Mouse (Mus musculus): ENCODE measurements at regions not wholly inside any gene's neighbourhood (a gene's known extent, or its start where the extent isn't known, plus 50 kb on each side); places are given as distances from the start of the nearest gene placed in this dataset.

DNA sequence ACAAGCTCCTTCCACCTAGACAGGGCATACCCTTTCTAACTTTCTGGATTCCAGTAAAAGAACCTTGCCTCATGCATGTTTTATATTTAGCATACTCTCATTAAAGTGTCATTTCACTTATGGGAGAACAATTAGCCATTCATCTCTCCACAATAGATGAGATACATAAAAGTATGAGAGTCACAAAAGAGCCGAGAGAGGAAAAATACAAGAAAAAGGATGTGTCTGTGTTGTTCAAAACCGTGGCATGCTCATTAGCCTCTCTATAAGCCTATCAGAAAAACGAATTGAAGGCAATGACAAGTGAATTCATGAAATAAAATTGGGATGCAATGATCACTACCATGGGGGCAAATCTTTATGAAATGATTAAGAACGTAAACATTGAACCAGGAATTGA, 299.9 kb upstream of the Nbea start:
- Histone ChIP-seq H3K27ac (ENCODE audit: low read depth, low read length) (no peak overlapping the region), H3K27me3 (ENCODE audit: control insufficient read depth, insufficient read depth, low read length) (no peaks in the 10 kb centered on the region)
- ATAC-seq (ENCODE audit: low FRiP score, low TSS enrichment), result no peak

DNA sequence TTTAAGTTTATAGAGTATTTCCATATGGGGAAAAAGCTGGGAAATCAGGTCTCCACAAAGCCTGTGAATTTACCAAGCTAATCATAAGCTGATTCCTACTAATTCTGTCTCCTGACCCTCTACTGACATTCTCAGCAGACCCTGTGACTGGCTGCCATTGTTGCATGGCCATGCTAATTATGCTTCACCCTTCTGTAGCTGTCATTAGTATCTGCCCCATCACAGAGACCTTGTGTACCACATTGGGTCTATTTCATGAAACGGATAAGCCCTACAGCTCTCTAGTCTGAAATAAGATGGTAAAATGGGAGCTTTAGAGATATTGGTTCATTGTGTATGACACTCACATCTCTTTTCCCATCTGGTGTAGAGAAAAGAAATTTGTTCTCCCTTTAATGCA, 296.0 kb upstream of the Nbea start:
- H3K9me3 ChIP-seq (ENCODE audit: control insufficient read depth, low read length), result no peaks in the 10 kb centered on the region
- no peak for ATAC-seq (ENCODE audit: low FRiP score, low TSS enrichment)
- H3K36me3 ChIP-seq (ENCODE audit: control insufficient read depth, insufficient read depth, low read length), result no peaks in the 10 kb centered on the region
- H3K4me2 ChIP-seq (replicated peaks; ENCODE audit: low read depth, low read length), result no peak overlapping the region
- no peak overlapping the region for H3K4me3 ChIP-seq (ENCODE audit: low read length)
- H3K27me3 ChIP-seq (ENCODE audit: control insufficient read depth, insufficient read depth, low read length), result no peaks in the 10 kb centered on the region
- no peak overlapping the region for H3K27ac ChIP-seq (ENCODE audit: low read depth, low read length)
- WGBS, result 88% methylated on average over 1 of the region's 1 CpGs
- no peak overlapping the region for H3K9ac ChIP-seq (ENCODE audit: low read depth, low read length)
- no peaks in the 10 kb centered on the region for H3K4me1 ChIP-seq (ENCODE audit: control insufficient read depth, insufficient read depth, low read length)

More for the DNA sequence above, 299.9 kb upstream of the Nbea start:
- H3K9me3 ChIP-seq (ENCODE audit: control insufficient read depth, low read length), result no peaks in the 10 kb centered on the region
- H3K4me1 ChIP-seq (ENCODE audit: control insufficient read depth, insufficient read depth, low read length), result no peaks in the 10 kb centered on the region
- no peak overlapping the region for H3K9ac ChIP-seq (ENCODE audit: low read depth, low read length)
- no peak overlapping the region for H3K4me2 ChIP-seq (replicated peaks; ENCODE audit: low read depth, low read length)
- no peak overlapping the region for H3K4me3 ChIP-seq (ENCODE audit: low read length)
- WGBS, result 90% methylated on average over 4 of the region's 4 CpGs
- no peaks in the 10 kb centered on the region for H3K36me3 ChIP-seq (ENCODE audit: control insufficient read depth, insufficient read depth, low read length)

DNA sequence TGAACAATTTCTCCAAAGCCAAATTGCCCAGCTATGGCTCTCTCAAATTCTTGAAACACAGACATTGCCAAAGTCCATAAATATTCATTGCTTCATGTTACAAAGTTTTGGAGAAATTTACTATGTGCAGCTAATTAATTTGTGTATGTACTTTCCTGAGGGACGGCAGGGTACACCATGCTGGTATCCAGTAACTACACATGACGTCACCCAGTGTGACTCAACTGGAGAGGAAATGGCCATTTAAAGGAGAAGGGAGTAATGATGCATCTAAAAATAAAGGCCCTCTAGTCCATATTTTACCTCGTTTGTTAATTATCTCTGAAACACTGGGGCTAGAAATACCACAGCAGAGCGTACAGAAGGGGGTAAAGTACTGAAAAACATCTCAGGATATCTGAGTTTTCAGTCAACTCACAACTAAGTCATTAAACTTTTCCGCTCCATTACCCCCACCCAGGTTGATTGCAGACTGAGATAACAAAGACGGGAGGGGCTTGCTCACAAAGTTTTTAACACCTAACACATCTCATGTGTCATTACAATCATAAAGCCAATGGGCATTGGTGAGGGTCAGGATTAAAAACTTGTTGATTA, 295.1 kb upstream of the Nbea start:
- WGBS, result 19% methylated on average over 6 of the region's 6 CpGs
- Histone ChIP-seq H3K9ac (ENCODE audit: low read depth, low read length) (no peak overlapping the region), H3K36me3 (ENCODE audit: control insufficient read depth, insufficient read depth, low read length) (no peaks in the 10 kb centered on the region), H3K4me1 (ENCODE audit: control insufficient read depth, insufficient read depth, low read length) (no peaks in the 10 kb centered on the region), H3K27ac (ENCODE audit: low read depth, low read length) (no peak overlapping the region), H3K4me3 (ENCODE audit: low read length) (no peak overlapping the region), H3K27me3 (ENCODE audit: control insufficient read depth, insufficient read depth, low read length) (no peaks in the 10 kb centered on the region), H3K4me2 (replicated peaks; ENCODE audit: low read depth, low read length) (no peak overlapping the region), H3K9me3 (ENCODE audit: control insufficient read depth, low read length) (no peaks in the 10 kb centered on the region)
- no peak for ATAC-seq (ENCODE audit: low FRiP score, low TSS enrichment)

DNA sequence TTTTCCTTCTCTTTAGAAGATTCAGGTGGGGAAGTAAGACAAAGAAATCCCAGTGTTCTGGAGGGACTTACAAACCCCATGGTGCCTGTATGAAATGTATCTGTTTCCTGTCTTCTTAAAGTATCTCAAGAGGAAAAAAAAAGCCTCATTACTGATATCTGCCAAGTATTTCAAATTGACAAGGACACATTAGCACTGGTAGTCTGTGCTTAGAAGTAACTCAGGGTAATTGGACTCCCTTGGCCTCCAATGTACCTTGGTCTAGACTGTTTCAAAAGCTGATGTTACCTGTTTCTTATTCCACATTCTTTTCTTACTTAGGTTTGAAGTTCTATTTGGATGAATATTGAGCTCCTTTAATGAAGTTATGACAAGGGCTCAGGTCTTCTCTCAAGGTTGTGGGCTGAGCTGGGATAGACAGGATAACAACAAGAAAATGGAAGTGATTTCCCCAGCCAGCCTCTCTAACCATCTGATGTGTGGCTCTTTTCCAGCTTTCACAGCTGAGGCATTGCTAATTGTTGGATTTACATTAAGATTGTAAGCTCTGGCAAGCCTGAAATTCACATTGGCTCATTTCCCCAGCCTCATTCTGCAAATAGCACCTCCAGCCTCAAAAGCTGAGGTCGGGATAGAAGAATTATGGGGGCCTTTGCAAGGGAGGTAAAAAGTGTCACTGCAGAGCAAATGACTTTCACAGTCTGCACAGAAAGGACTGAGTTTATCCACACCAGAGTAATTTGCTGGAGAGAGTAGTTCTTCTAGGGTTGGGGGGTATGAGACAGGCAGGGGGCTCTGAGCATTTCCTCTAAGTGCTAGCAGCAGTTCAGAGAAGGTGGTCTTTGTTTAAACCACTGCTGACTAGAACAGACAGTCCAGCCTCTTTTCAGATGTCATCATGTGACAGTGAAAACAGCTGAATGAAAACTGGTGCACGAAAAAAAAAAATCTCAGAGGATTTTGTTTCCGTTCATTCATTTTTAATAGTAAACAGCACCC, 292.3 kb upstream of the Nbea start:
- 44% methylated on average over 3 of the region's 3 CpGs for WGBS
- no peak overlapping the region for H3K27ac ChIP-seq (ENCODE audit: low read depth, low read length)
- ATAC-seq (ENCODE audit: low FRiP score, low TSS enrichment), result no peak
- no peak overlapping the region for H3K4me3 ChIP-seq (ENCODE audit: low read length)
- no peaks in the 10 kb centered on the region for H3K9me3 ChIP-seq (ENCODE audit: control insufficient read depth, low read length)
- H3K36me3 ChIP-seq (ENCODE audit: control insufficient read depth, insufficient read depth, low read length), result no peaks in the 10 kb centered on the region
- no peaks in the 10 kb centered on the region for H3K4me1 ChIP-seq (ENCODE audit: control insufficient read depth, insufficient read depth, low read length)
- no peak overlapping the region for H3K4me2 ChIP-seq (replicated peaks; ENCODE audit: low read depth, low read length)
- H3K9ac ChIP-seq (ENCODE audit: low read depth, low read length), result no peak overlapping the region
- H3K27me3 ChIP-seq (ENCODE audit: control insufficient read depth, insufficient read depth, low read length), result no peaks in the 10 kb centered on the region

DNA sequence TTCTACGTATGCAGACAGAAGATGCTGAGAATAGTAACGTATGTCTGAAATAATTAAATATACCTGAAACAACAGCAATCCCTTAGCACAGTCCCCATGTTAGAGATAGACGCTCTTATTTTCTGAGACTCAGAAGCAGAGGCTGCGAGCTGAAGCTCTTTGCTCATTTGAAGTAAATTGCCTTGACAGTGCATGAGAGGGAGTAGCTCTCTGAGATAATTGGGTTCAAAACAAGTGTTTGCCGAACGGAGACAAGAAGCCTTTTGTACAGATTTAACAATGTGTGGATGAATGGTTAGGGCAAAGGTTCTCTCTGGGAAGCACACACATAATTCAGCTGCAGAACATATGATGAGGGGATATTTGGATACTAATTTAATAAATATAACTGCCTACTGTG, 289.1 kb upstream of the Nbea start:
- ATAC-seq (ENCODE audit: low FRiP score, low TSS enrichment), result no peak
- Histone ChIP-seq H3K9ac (ENCODE audit: low read depth, low read length) (no peak overlapping the region), H3K4me2 (replicated peaks; ENCODE audit: low read depth, low read length) (no peak overlapping the region), H3K36me3 (ENCODE audit: control insufficient read depth, insufficient read depth, low read length) (no peaks in the 10 kb centered on the region), H3K4me1 (ENCODE audit: control insufficient read depth, insufficient read depth, low read length) (no peaks in the 10 kb centered on the region), H3K27me3 (ENCODE audit: control insufficient read depth, insufficient read depth, low read length) (no peaks in the 10 kb centered on the region), H3K4me3 (ENCODE audit: low read length) (no peak overlapping the region), H3K9me3 (ENCODE audit: control insufficient read depth, low read length) (no peaks in the 10 kb centered on the region), H3K27ac (ENCODE audit: low read depth, low read length) (no peak overlapping the region)
- 42% methylated on average over 6 of the region's 6 CpGs for WGBS

DNA sequence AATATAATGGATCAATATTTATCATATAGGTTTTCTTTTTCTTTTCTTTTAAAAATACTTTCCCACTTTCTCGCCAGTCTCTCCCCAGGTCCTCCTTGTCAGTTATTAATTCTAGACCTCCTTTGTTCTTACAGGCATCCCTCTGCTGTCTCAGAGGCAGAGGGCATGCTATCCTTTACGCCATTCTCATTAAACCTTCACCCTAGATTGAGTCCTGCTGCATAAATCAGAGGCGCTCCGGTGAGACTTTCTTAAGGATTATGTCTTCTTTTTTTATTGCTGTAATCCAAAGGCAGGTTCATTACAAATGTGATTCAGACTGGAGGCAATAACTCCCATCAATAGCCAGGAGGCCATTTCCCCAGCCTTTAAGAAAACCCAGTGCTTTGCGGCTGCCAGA, 288.3 kb upstream of the Nbea start:
- Histone ChIP-seq H3K4me2 (replicated peaks; ENCODE audit: low read depth, low read length) (no peak overlapping the region), H3K27ac (ENCODE audit: low read depth, low read length) (no peak overlapping the region), H3K9ac (ENCODE audit: low read depth, low read length) (no peak overlapping the region), H3K4me1 (ENCODE audit: control insufficient read depth, insufficient read depth, low read length) (no peaks in the 10 kb centered on the region), H3K4me3 (ENCODE audit: low read length) (no peak overlapping the region), H3K9me3 (ENCODE audit: control insufficient read depth, low read length) (no peaks in the 10 kb centered on the region), H3K27me3 (ENCODE audit: control insufficient read depth, insufficient read depth, low read length) (no peaks in the 10 kb centered on the region), H3K36me3 (ENCODE audit: control insufficient read depth, insufficient read depth, low read length) (no peaks in the 10 kb centered on the region)
- WGBS, result 24% methylated on average over 5 of the region's 5 CpGs
- no peak for ATAC-seq (ENCODE audit: low FRiP score, low TSS enrichment)

DNA sequence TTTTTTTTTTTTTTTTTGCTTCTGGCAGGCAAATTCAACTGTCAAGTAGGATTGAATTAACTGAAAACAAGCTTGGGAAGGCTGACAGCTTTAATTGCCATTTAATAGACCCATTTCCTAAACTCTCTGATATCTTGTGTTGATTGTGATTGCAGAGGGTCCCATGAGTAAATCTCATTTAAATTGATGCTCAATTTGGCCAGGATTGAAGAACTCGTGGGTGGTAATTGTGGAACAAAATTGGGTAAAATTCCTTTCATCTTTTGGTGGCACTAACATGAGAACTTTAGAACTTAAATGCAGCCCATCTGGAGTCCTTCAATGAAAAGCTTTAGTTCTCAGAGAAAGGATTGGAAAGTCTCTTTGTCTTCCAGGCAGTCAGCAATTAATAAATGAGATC, 287.7 kb upstream of the Nbea start:
- H3K36me3 ChIP-seq (ENCODE audit: control insufficient read depth, insufficient read depth, low read length), result no peaks in the 10 kb centered on the region
- H3K4me2 ChIP-seq (replicated peaks; ENCODE audit: low read depth, low read length), result no peak overlapping the region
- H3K4me3 ChIP-seq (ENCODE audit: low read length), result no peak overlapping the region
- no peaks in the 10 kb centered on the region for H3K4me1 ChIP-seq (ENCODE audit: control insufficient read depth, insufficient read depth, low read length)
- H3K9me3 ChIP-seq (ENCODE audit: control insufficient read depth, low read length), result no peaks in the 10 kb centered on the region
- H3K9ac ChIP-seq (ENCODE audit: low read depth, low read length), result no peak overlapping the region
- 4% methylated on average over 1 of the region's 1 CpGs for WGBS
- no peak overlapping the region for H3K27ac ChIP-seq (ENCODE audit: low read depth, low read length)
- no peak for ATAC-seq (ENCODE audit: low FRiP score, low TSS enrichment)
- no peaks in the 10 kb centered on the region for H3K27me3 ChIP-seq (ENCODE audit: control insufficient read depth, insufficient read depth, low read length)

DNA sequence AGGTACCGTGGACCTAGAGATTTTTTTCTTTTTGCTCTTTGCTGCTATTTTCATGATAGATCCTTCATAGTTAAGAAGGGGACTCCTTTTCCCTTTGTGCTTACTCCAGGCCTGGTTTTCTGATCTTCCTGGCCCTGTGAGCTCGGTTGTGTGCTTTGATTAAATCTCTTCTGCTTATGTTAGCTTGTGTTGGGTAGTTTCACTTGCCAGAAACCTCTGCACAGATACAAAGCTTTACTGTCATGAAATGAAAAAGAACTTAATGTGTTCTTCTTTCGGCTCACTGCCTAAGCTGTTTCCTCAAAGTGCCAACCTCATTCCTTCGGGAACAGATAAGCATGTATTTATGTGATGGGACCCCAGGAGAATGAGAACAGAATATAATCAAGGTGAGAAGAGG, 274.1 kb upstream of the Nbea start:
- no peak for ATAC-seq (ENCODE audit: low FRiP score, low TSS enrichment)
- no peak overlapping the region for H3K9ac ChIP-seq (ENCODE audit: low read depth, low read length)
- no peaks in the 10 kb centered on the region for H3K36me3 ChIP-seq (ENCODE audit: control insufficient read depth, insufficient read depth, low read length)
- no peak overlapping the region for H3K4me2 ChIP-seq (replicated peaks; ENCODE audit: low read depth, low read length)
- no peaks in the 10 kb centered on the region for H3K4me1 ChIP-seq (ENCODE audit: control insufficient read depth, insufficient read depth, low read length)
- WGBS, result 58% methylated on average over 4 of the region's 4 CpGs
- no peak overlapping the region for H3K4me3 ChIP-seq (ENCODE audit: low read length)
- no peaks in the 10 kb centered on the region for H3K27me3 ChIP-seq (ENCODE audit: control insufficient read depth, insufficient read depth, low read length)
- no peaks in the 10 kb centered on the region for H3K9me3 ChIP-seq (ENCODE audit: control insufficient read depth, low read length)
- no peak overlapping the region for H3K27ac ChIP-seq (ENCODE audit: low read depth, low read length)

DNA sequence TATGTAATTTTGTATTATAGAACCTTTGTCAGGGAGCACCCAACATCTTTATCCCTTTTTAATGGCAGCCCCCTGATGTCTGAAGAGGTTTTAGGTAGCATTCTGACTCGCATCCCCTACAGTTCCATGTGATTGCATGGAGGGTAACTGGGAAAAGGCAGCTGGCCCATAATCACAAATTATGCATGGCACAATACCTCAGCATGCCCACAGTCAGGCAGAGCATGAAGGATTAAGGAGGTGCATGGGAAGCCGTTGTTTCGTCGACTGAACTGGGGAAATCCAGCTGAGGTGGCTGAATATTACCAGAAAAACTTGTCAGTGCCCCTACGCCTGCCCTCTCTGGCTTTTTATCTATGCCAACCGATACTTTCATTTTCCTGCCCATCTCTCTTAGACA, 272.8 kb upstream of the Nbea start:
- H3K4me1 ChIP-seq (ENCODE audit: control insufficient read depth, insufficient read depth, low read length), result no peaks in the 10 kb centered on the region
- no peaks in the 10 kb centered on the region for H3K9me3 ChIP-seq (ENCODE audit: control insufficient read depth, low read length)
- no peak for ATAC-seq (ENCODE audit: low FRiP score, low TSS enrichment)
- H3K27me3 ChIP-seq (ENCODE audit: control insufficient read depth, insufficient read depth, low read length), result no peaks in the 10 kb centered on the region
- no peaks in the 10 kb centered on the region for H3K36me3 ChIP-seq (ENCODE audit: control insufficient read depth, insufficient read depth, low read length)
- no peak overlapping the region for H3K4me3 ChIP-seq (ENCODE audit: low read length)
- H3K9ac ChIP-seq (ENCODE audit: low read depth, low read length), result no peak overlapping the region
- WGBS, result 82% methylated on average over 6 of the region's 6 CpGs
- no peak overlapping the region for H3K27ac ChIP-seq (ENCODE audit: low read depth, low read length)
- no peak overlapping the region for H3K4me2 ChIP-seq (replicated peaks; ENCODE audit: low read depth, low read length)

All from kidney, embryonic 14.5 days (tissue).